Mouse (Mus musculus) lung, postnatal 0 days (tissue): ENCODE data around the gene Nim1k. TPM values are rescaled to one million over a fixed set of nuclear protein-coding genes. Genes with fewer than 3 reads are reported as not detected.

Source experiments
- ATAC-seq: fragments of 200-750 bp; cut with Nextera tagmentation; 2 replicates; pipeline ENCODE4 v1.8.0; 2017; ENCODE audit warnings: moderate library complexity
- DNase-seq: peaks from one replicate; pipeline ENCODE4 v3.0.0-alpha.2; 2016; ENCODE audit warnings: low spot score
- H3K27ac ChIP-seq: fragments of 300-500 bp; sonication (generic); 2 replicates; pipeline ENCODE4 v1.5.1; 2014; ENCODE audit warnings: antibody characterized with exemption, mild to moderate bottlenecking, low read length, mixed read lengths
- H3K27me3 ChIP-seq: fragments of 300-500 bp; sonication (generic); replicated peaks from 2 replicates; pipeline ENCODE4 v1.6.1; 2014; ENCODE audit warnings: low read length, mixed read lengths; ENCODE audit not compliant: insufficient read depth
- H3K36me3 ChIP-seq: fragments of 300-500 bp; sonication (generic); 2 replicates; pipeline ENCODE4 v1.6.1; 2014; ENCODE audit warnings: low read length, mixed read lengths; ENCODE audit not compliant: insufficient read depth
- H3K4me1 ChIP-seq: fragments of 300-500 bp; sonication (generic); 2 replicates; pipeline ENCODE4 v1.6.1; 2014; ENCODE audit warnings: antibody characterized with exemption, low read depth, low read length, mixed read lengths; ENCODE audit not compliant: insufficient read depth
- H3K4me2 ChIP-seq: fragments of 300-500 bp; sonication (generic); replicated peaks from 2 replicates; pipeline ENCODE4 v1.6.1; 2014; ENCODE audit warnings: low read depth, mild to moderate bottlenecking, low read length, moderate library complexity, mixed read lengths
- H3K4me3 ChIP-seq: fragments of 300-500 bp; sonication (generic); 2 replicates; pipeline ENCODE4 v1.5.1; 2014; ENCODE audit warnings: low read depth, low read length
- H3K9ac ChIP-seq: fragments of 300-500 bp; sonication (generic); replicated peaks from 2 replicates; pipeline ENCODE4 v1.6.1; 2014; ENCODE audit warnings: low read depth, mild to moderate bottlenecking
- H3K9me3 ChIP-seq: fragments of 300-500 bp; sonication (generic); 2 replicates; pipeline ENCODE4 v1.6.1; 2016; ENCODE audit warnings: low read length, mixed read lengths
- CTCF ChIP-seq: IDR thresholded peaks from 2 replicates; pipeline ENCODE4 v1.5.1; 2016; ENCODE audit warnings: antibody characterized with exemption, mild to moderate bottlenecking
- EP300 ChIP-seq: IDR thresholded peaks from 2 replicates; pipeline ENCODE4 v1.6.1; 2016; ENCODE audit warnings: antibody characterized with exemption, mild to moderate bottlenecking, control low read depth
- WGBS: fragments of 180-500 bp; shearing (Covaris S2); extraction: QIAGEN DNeasy Blood & Tissue Kit; methylation state at CpG from one replicate; pipeline ENCODE4 v1.1.7; 2014; 5-methylcytosine and 5-hydroxymethylcytosine counted together
- polyA plus RNA-seq: library from polyadenylated mRNA; unstranded; fragments of >200 nt; fragmentation: Nextera tagmentation; extraction: Ambion mirVana; gene quantifications from 2 replicates; pipeline ENCODE4 v1.2.1, GENCODE M21; 2015

Nim1k gene
- polyA plus RNA-seq, 1 experiment from 2014 or later: 0.76 TPM

DNA sequence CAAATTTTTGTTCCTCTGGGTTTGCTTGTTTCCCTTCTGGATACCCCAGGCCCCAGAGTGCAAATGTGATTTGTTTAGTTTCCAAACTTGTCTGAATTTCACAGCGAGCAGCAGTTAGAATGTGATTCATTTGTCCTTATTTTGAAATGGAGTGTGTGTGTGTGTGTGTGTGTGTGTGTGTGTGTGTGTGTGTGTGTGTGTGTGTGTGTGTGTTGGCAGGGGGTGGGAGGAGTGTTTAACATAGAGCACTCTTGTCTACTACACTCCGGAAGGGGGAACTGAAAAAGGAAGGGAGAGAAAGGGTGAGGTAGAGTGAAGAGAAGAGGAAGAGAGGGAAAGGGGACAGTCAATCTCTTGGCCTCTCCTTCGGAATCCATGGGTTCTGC, 1.1 kb downstream of the Nim1k start:
- Histone ChIP-seq H3K9ac (no peak overlapping the region), H3K4me1 (peaks cover 6% of the 10 kb centered on the region; the same call in 1 of the 2 replicates), H3K4me3 (no peak overlapping the region), H3K9me3 (no peaks in the 10 kb centered on the region), H3K4me2 (peak overlapping the region; percentile 96), H3K27ac (no peak overlapping the region), H3K27me3 (no peaks in the 10 kb centered on the region), H3K36me3 (no peaks in the 10 kb centered on the region)
- DNase-seq: peak; percentile 19
- no peak for ATAC-seq
- TF ChIP-seq EP300 (no peak), CTCF (no peak)
- WGBS: 20% methylated on average over 3 of the region's 3 CpGs

DNA sequence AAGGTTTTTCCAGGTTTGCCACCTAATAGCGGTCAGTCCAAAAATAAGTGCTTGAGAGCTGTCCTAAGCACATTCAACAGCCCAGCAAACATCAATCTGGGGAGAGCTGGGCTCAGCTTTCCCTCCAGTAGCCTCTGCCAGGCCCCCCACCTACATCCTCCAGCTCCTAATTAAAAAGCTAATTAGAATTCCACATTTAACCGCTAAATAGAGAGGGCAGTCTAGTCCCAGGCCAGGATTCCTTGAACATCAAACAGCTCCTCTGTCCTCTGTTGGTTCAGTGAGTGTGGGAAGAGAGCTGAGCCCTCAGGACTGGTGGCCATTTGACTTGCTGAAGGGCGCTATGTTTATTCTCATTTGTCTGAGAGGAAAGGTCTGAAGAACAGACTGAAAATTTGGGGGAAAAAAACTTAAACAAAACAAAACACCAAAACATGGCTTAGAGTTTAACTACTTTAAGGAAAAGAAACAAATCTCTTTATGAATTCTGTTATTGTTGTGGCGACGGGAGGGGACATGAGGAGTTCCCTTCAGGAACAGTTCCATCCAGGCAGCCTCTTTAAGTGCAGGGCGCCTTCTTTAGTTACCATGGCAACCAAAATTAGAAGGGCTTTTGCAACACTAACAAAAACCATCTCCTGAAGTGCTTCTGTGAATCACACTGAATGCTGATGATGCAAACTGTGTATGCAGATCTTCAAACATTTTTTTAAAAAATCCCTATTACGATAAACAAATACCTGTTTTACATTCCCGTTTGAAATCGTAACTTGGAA, 1.6 kb downstream of the Nim1k start:
- Histone ChIP-seq H3K27ac (no peak overlapping the region), H3K9me3 (no peaks in the 10 kb centered on the region), H3K9ac (no peak overlapping the region), H3K4me3 (no peak overlapping the region), H3K4me2 (no peak overlapping the region), H3K27me3 (no peaks in the 10 kb centered on the region), H3K4me1 (peaks cover 6% of the 10 kb centered on the region; the same call in 1 of the 2 replicates), H3K36me3 (no peaks in the 10 kb centered on the region)
- TF ChIP-seq CTCF: no peak
- DNase-seq (peak; percentile 61), ATAC-seq (no peak)
- WGBS: 60% methylated on average over 9 of the region's 9 CpGs

DNA sequence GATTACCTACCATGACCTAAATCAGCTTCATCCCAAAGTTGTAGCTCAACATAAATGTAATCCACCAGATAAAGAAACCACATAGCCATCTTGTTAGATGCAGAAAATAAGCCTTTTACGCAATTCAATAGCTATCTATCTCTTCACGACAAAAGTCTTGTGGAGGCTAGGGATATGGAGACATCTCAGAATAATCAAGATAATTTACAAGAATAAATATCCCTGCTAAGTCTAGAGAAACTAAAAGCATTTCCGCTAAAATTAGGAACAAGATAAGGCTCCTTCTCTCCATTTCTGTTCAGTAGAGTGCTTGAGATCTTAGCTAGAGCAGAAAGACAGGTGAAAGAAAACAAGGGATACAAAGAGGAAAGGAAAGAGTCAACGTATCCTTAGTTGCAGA, 8.8 kb downstream of the Nim1k start:
- TF ChIP-seq EP300 (no peak), CTCF (no peak)
- WGBS: 81% methylated on average over 4 of the region's 4 CpGs
- no peaks in the 10 kb centered on the region for H3K27me3 ChIP-seq
- no peak overlapping the region for H3K9ac ChIP-seq
- ATAC-seq: no peak
- no peak for DNase-seq
- no peaks in the 10 kb centered on the region for H3K4me1 ChIP-seq
- H3K27ac ChIP-seq: no peak overlapping the region
- H3K4me2 ChIP-seq: no peak overlapping the region
- H3K9me3 ChIP-seq: no peaks in the 10 kb centered on the region
- no peaks in the 10 kb centered on the region for H3K36me3 ChIP-seq
- H3K4me3 ChIP-seq: no peak overlapping the region

DNA sequence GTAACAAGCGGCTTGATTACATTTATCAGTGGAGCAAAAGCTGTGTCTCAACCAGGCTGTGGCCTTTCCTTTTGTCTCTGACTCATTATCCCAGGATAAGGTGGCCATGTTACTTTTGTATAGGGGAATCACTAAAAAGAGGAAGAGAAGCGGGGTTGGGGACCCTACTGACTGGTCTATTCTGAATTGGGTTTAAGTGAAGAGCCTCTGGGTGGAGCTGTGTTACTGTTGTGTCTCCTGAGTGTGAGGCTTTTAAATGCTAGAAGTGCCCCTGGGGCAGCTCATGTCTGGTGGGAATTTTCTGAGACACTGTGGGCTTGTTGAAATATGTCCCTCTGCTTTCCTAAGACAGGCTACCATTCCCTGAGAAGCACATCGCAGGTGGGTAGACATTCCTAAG, 12.2 kb downstream of the Nim1k start:
- Histone ChIP-seq H3K27ac (no peak overlapping the region), H3K36me3 (no peaks in the 10 kb centered on the region), H3K4me3 (no peak overlapping the region), H3K9ac (no peak overlapping the region), H3K4me2 (no peak overlapping the region), H3K4me1 (no peaks in the 10 kb centered on the region), H3K9me3 (no peaks in the 10 kb centered on the region), H3K27me3 (no peaks in the 10 kb centered on the region)
- WGBS: 72% methylated on average over 3 of the region's 3 CpGs
- TF ChIP-seq EP300: no peak
- ATAC-seq: no peak
- DNase-seq: no peak

DNA sequence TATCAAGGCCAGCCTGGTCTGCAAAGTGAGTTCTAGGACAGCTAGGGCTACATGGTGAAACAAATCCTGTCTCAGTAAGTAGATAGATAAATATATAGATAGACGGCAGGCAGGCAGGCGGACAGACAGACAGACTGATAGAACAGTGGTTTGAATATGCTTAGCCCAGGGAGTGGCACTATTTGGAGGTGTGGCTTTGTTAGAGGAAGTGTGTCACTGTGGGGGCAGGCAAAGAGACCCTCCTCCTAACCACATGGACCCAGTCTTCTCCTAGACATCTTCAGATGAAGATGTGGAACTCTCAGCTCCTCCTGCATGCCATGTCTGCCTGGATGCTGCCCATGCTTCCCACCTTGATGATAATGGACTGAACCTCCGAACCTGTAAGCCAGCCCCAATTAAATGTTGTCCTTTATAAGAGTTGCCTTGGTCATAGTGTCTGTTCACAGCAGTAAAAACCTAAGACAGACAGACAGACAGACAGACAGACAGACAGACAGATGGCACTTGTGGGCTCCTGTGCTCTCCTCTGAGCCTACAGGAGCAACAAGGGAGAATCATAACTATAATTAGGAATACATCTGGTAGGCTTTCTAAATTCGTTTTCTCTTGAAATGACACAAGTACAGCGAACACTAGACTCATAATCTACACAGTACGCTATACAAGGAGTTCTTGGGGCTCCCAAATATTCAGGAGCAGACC, 12.8 kb downstream of the Nim1k start:
- no peak for DNase-seq
- WGBS: 83% methylated on average over 6 of the region's 6 CpGs
- no peaks in the 10 kb centered on the region for H3K36me3 ChIP-seq
- no peak overlapping the region for H3K4me3 ChIP-seq
- ATAC-seq: no peak
- no peak overlapping the region for H3K27ac ChIP-seq
- no peak overlapping the region for H3K4me2 ChIP-seq
- no peak for TF ChIP-seq CTCF
- no peak for TF ChIP-seq EP300
- H3K9ac ChIP-seq: no peak overlapping the region
- no peaks in the 10 kb centered on the region for H3K27me3 ChIP-seq
- no peaks in the 10 kb centered on the region for H3K4me1 ChIP-seq
- no peaks in the 10 kb centered on the region for H3K9me3 ChIP-seq

GRCm38 (mm10) chr13:119741390-119742237, 14.1 kb downstream of the Nim1k start:
- H3K27me3 ChIP-seq: no peaks in the 10 kb centered on the region
- H3K4me1 ChIP-seq: no peaks in the 10 kb centered on the region
- DNase-seq (no peak), ATAC-seq (no peak)
- no peaks in the 10 kb centered on the region for H3K36me3 ChIP-seq
- peak overlapping the region; percentile 50 for H3K4me2 ChIP-seq
- 0 out of 2 replicates have a peak overlapping the region, but pooled peaks have one; percentile 1 for H3K4me3 ChIP-seq
- H3K27ac ChIP-seq: no peak overlapping the region
- WGBS: 14% methylated on average over 19 of the region's 19 CpGs
- TF ChIP-seq EP300 (no peak), CTCF (no peak)
- H3K9ac ChIP-seq: no peak overlapping the region
- no peaks in the 10 kb centered on the region for H3K9me3 ChIP-seq
